Mouse (Mus musculus): ENCODE results near the gene Fbxl16.

- TF ChIP-seq CTCF (IDR thresholded peaks at IDR 0.05; ENCODE audit: low read depth) (no peak), EP300 (IDR thresholded peaks at IDR 0.05; ENCODE audit: low read depth) (no peak)
These were observed 39.6 kb upstream of the Fbxl16 start for GRCm38 (mm10) chr17:25769331-25769730.
